Mouse (Mus musculus): ENCODE measurements around the gene Gm21943. TPM values are rescaled to one million over a fixed set of nuclear protein-coding genes. Genes with fewer than 3 reads are reported as not detected.

The Gm21943 gene
- polyA plus RNA-seq (2015; fragmentation: Illumina TruSeq; extraction: RNeasy Lipid Tissue Mini Kit (QIAGEN cat#74804); ENCODE audit: low read depth, low replicate concordance), result not detected

DNA sequence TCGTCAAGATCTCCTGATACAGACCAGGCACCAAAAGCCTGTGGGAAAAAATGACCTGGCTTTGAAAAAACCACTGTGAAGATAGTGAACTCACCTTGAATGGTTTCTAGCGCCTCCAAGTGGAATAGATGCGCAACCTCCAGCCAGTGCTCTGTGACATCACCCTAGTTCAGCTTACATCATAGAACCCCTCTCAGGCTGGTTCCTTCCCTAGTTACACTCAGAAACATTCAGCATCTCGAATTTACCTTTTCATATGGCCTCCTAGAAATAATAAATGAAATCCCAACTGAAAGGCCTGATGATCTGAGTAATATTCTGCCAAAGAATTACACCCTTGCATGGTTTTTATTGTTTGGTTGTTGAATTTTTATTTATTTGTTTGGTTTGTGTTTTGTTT, at the start of gene Gm21943:
Gene Gm21943, minus strand, starts transcription at position 101 of the 400 bp plus-strand sequence.

Other genes starting within 250 kb of the Gm21943 start
- gene Gm28961, start 172.0 kb upstream of the Gm21943 start, polyA plus RNA-seq (2015; fragmentation: Illumina TruSeq; extraction: RNeasy Lipid Tissue Mini Kit (QIAGEN cat#74804); ENCODE audit: low read depth, low replicate concordance), result not detected